Mouse (Mus musculus): Measurements from ENCODE around the gene Telo2. TPM values are rescaled to one million over a fixed set of nuclear protein-coding genes. Genes with fewer than 3 reads are reported as not detected.

Gene Telo2
- polyA plus RNA-seq (2017; shearing (Covaris generic)): 34.5 TPM

DNA sequence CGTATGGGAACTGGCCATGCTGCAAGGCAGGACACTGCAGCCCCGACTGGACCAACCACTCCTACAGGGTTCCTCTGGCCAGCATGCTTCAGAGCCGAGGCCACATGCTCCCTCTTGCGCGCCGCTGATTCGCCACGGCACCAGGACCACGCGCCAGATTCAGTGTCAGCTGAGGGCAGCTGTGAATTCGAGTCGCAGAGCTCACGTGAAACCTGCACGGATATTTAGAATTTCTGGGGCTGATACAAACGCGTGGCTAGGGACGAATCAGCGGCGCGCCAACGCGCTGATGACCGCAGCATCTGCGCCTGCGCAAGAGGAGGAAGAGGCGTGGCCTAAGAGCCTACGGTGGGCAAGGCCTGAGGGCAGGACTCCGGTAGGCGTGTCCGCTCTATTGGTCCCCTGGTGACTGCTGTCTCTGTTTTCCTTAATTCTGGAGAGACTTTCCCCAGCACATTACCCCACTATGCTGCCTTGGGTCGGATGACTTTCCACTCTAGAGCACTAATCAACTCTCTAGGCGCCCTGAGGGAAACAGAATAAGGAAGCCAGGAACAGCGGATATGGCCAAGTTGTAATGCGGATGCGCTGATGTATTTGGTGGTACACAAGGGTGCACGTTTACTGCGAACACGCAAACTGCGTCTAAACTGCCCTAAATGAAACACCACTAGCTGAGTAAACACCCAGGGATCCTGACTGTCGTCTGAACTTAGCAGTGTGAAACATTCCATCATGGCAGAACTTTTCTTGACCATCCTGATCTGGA is at the start of gene Telo2:
Gene Telo2, minus strand, starts transcription at position 304 of the 769 bp plus-strand sequence.

GRCm38 (mm10) chr17:25162161-25162560 is 46.4 kb upstream of the Telo2 start, which contains the start of gene Ccdc154:
Ccdc154 (plus strand) TSS chr17:25162461.

DNA sequence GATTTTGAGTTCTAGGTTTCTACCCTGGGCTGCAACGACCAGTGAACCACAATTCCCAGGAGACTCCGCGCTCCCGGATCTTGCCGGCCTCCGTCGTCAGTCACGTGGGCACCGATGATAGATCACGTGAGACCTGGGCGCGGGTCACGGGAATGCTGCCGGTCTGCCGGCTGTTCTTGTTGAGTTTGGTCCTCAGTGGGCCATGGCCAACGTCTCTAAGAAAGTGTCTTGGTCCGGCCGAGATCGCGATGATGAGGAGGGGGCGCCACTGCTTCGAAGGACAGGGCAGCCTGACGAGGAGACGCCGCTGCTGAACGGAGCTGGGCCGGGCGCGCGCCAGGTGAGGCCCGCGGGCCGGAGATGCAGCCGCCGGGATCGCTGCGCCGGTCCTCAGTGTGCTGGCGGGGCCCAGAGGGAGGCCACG is 17.5 kb upstream of the Telo2 start, which contains the start of gene Clcn7:
Gene Clcn7, plus strand, starts transcription at position 117 of the 424 bp plus-strand sequence.

GRCm38 (mm10) chr17:25120406-25120805 is 4.6 kb upstream of the Telo2 start, which contains the start of gene Ptx4:
Ptx4 (plus strand) TSS chr17:25120760.

GRCm38 (mm10) chr17:25083444-25083931 is 32.3 kb downstream of the Telo2 start, which contains the start of gene Tmem204:
Tmem204 (minus strand) TSS chr17:25083591.

Other genes with a start within 250 kb of the Telo2 start
- not detected for gene Igfals, start 250.0 kb downstream of the Telo2 start, polyA plus RNA-seq (2017; shearing (Covaris generic))
- gene Nubp2, start 229.6 kb downstream of the Telo2 start, polyA plus RNA-seq (2017; shearing (Covaris generic)): 106 TPM
- gene Spsb3, start 229.3 kb downstream of the Telo2 start, polyA plus RNA-seq (2017; shearing (Covaris generic)): 64.5 TPM
- 46.2 TPM for gene Eme2, start 220.9 kb downstream of the Telo2 start, polyA plus RNA-seq (2017; shearing (Covaris generic))
- 95.9 TPM for gene Mrps34, start 220.9 kb downstream of the Telo2 start, polyA plus RNA-seq (2017; shearing (Covaris generic))
- 56.5 TPM for gene Nme3, start 219.5 kb downstream of the Telo2 start, polyA plus RNA-seq (2017; shearing (Covaris generic))
- 52.6 TPM for gene Mapk8ip3, start 179.0 kb downstream of the Telo2 start, polyA plus RNA-seq (2017; shearing (Covaris generic))
- gene Jpt2, start 155.3 kb downstream of the Telo2 start, polyA plus RNA-seq (2017; shearing (Covaris generic)): 28.5 TPM
- 7.4 TPM for gene Cramp1l, start 100.2 kb downstream of the Telo2 start, polyA plus RNA-seq (2017; shearing (Covaris generic))
- gene Ift140, start 99.9 kb downstream of the Telo2 start, polyA plus RNA-seq (2017; shearing (Covaris generic)): 19.5 TPM
- gene Tmem204, start 32.4 kb downstream of the Telo2 start, polyA plus RNA-seq (2017; shearing (Covaris generic)): 0.79 TPM
- gene Ptx4, start 4.8 kb upstream of the Telo2 start, polyA plus RNA-seq (2017; shearing (Covaris generic)): 0.22 TPM
- gene Clcn7, start 17.4 kb upstream of the Telo2 start, polyA plus RNA-seq (2017; shearing (Covaris generic)): 37.3 TPM
- gene Ccdc154, start 46.5 kb upstream of the Telo2 start, polyA plus RNA-seq (2017; shearing (Covaris generic)): not detected
- gene Gm38655, start 59.5 kb upstream of the Telo2 start, polyA plus RNA-seq (2017; shearing (Covaris generic)): not detected
- 30.2 TPM for gene BC003965, start 68.6 kb upstream of the Telo2 start, polyA plus RNA-seq (2017; shearing (Covaris generic))
- gene Unkl, start 72.4 kb upstream of the Telo2 start, polyA plus RNA-seq (2017; shearing (Covaris generic)): 34.6 TPM
- gene Gnptg, start 124.2 kb upstream of the Telo2 start, polyA plus RNA-seq (2017; shearing (Covaris generic)): 77.5 TPM
- gene Tsr3, start 124.2 kb upstream of the Telo2 start, polyA plus RNA-seq (2017; shearing (Covaris generic)): 53.0 TPM
- gene Baiap3, start 140.4 kb upstream of the Telo2 start, polyA plus RNA-seq (2017; shearing (Covaris generic)): 19.3 TPM
- gene Ube2i, start 158.7 kb upstream of the Telo2 start, polyA plus RNA-seq (2017; shearing (Covaris generic)): 539 TPM
- gene Prss34, start 182.4 kb upstream of the Telo2 start, polyA plus RNA-seq (2017; shearing (Covaris generic)): 0.19 TPM
- gene Prss28, start 192.7 kb upstream of the Telo2 start, polyA plus RNA-seq (2017; shearing (Covaris generic)): not detected
- not detected for gene Prss29, start 202.7 kb upstream of the Telo2 start, polyA plus RNA-seq (2017; shearing (Covaris generic))
- not detected for gene Tpsab1, start 229.6 kb upstream of the Telo2 start, polyA plus RNA-seq (2017; shearing (Covaris generic))

All from CD4-positive, CD25-positive, alpha-beta regulatory T cell (primary cell).